Mouse (Mus musculus) hematopoietic stem cell, adult 5-6 weeks (primary cell): ENCODE measurements around the gene Lmna. TPM values are rescaled to one million over a fixed set of nuclear protein-coding genes. Genes with fewer than 3 reads are reported as not detected.

Source experiments
- ATAC-seq, 2 experiments: fragments of 125-278 bp in 1 of 2; replicated peaks in 1 of 2; 2 replicates each; pipeline ENCODE4 v1.8.0; 2016 to 2017; ENCODE audit warnings: inconsistent platforms in 2 of 2, mild to moderate bottlenecking in 2 of 2, moderate number of reproducible peaks in 2 of 2, low read depth in 1 of 2, moderate TSS enrichment in 1 of 2; ENCODE audit not compliant: low FRiP score in 2 of 2, poor library complexity in 2 of 2, severe bottlenecking in 2 of 2, insufficient read depth in 1 of 2, low TSS enrichment in 1 of 2
- total RNA-seq: library from RNA; stranded (forward); fragments of 172-1452, 232-1000 nt; gene quantifications from 2 replicates; pipeline ENCODE4 v1.2.3, GENCODE M21; 2017

The Lmna gene
- total RNA-seq, 1 experiment from 2014 or later, result 21.5 TPM

DNA sequence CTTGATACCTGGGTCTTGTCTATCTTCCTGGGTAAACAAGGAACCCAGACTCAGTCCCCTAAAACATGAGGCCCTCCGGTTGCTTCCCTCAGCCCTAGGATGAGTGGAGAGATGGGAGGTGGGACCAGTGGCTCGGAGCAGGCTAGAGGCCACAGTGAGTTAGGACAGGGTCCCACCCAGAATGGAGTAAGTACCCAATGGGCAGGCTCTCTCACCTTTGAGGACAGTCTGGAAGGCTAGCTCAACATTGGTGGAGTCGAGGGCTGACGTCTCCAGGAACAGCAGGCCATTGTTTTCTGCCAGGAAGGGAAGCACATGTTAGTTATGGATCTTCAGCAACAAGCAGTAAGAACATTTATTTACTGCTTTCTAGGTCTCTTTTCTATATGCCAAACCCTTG, 32.7 kb upstream of the Lmna start:
- ATAC-seq, result no peak

DNA sequence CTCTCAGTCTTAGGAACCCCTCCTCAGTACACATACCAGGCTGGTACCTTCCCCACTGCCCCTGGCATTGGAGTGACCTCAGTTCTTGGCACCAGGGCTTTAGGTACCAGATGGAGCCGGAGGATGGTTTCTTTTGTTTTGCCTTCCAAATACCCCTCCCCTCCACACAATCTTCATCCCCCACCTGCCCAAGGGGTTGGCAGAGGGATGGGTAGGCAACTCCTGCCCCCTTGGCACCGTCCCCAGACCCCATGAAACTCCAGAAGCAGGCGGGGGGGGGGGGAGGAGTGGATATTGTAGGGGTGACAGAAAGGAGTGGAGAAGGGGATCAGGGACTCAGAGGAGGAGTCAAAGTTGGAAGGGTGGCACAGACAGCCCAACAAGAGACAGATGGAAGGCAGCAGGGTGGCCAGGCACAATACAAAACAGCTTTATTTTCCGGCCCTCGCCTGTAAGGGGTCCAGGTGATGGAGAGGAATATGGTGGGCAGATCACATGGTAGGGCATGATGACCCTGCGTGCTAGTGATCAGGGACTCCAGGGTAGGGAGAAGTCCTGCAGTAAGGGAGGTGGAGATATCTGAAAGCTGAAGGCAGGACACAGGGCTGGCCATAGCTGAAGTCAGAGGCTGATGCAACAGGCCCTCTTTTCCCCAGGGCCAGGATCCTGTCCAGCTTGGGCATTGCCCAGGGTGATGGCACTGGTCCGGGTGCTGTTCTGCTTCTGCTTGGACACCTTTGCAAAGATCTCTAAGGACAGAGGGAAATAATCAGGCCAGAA, 32.1 kb upstream of the Lmna start:
- ATAC-seq, result no peak

DNA sequence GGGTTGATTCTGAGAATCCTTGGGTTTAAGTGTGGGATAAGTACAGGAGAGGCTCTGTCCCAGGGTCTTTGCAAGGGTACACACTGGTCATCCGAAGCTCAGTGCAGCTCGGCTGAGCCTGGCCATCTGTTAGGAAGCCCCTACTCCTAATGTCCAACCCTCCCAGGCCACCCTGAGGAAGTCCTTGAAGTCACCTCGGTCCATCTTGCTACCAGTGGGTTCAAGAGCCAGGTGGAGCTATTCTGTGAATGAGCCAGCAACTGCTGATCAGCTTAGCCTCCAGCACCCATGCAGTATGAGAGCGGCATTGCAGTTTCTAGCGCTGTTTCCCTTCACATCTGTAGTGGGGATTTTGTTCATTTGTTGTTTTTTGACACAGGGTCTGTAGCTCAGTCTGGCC, 30.3 kb upstream of the Lmna start:
- no peak for ATAC-seq

DNA sequence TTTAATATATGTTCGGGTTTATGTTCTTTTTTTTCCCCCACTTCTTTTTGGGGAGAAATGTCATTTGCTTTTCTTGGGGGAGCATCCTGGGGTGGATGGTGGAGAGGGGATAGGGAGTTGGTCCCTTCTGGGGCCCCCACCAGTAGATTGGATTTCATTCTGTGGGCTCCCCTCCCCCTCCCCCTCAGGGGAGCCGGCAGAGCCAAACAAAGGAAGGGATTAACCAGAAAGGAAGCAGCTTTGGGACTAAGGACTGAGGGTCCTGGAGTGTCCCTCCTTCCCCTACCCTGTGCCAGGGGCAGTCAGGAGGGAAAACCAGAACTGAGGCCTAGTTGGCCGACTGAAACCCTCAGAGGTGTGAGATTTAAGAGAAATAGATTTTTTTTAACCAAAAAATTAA, 29.6 kb upstream of the Lmna start:
- ATAC-seq, result no peak

DNA sequence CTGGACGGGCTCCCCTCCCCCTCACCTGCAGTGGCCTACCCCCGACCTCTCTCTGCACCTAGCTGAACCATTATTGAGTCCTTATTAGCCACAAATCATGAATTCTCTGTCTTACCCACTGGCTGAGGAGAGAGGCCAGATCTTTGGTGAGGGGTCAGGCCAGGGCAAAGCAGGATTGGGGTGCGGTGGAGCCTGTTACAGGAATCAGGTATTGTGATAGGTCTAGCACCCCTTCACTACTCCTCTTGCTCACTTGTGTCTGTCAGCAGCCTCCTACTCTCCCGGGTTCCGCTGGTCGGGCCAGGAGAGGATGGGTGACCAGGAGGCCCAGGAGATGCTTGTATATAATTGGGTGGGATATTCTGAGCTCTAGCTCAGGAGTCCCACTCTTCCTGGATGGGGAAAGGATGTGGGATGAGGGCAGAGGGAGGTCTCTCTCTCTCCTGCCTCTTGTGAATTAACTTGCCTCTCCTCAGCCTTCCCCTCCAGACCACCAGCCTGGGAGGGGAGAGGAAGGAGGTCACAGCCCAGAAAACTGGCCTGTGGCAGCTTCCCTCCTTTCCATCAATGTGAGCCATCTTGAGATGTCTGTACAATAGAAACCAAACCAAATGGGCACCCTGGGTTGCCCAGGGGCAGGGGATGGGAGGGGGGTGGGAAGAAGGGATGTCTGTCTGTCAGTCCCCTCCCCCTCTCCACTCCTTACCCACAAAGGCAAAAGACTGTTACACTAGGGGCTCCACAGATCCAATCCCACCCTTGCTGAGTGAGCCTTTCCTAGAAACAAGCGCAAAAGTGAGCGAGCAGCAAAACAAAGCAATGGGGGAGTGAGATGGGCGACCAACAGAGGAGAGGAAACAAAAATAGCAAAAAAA, 28.8 kb upstream of the Lmna start:
- no peak for ATAC-seq

DNA sequence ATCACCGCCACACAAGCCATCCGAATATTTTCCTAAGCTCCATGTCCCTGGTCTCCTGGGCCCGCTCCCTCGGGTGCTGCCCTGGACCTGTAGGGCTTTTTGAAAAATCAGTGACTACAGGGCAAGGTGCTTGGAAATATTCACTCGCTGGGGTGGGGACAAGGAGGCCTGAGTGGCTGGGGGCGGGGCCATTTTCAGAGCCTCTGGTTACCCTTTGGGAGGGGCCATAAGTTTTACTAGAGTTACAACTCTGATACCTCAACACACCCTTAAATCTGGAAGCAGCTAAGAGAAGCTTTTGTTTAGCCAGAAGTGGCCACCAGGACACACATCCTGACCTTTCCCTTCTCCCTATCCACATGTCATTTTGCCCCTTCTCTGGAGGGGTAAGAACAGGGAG, 27.4 kb upstream of the Lmna start:
- no peak for ATAC-seq

DNA sequence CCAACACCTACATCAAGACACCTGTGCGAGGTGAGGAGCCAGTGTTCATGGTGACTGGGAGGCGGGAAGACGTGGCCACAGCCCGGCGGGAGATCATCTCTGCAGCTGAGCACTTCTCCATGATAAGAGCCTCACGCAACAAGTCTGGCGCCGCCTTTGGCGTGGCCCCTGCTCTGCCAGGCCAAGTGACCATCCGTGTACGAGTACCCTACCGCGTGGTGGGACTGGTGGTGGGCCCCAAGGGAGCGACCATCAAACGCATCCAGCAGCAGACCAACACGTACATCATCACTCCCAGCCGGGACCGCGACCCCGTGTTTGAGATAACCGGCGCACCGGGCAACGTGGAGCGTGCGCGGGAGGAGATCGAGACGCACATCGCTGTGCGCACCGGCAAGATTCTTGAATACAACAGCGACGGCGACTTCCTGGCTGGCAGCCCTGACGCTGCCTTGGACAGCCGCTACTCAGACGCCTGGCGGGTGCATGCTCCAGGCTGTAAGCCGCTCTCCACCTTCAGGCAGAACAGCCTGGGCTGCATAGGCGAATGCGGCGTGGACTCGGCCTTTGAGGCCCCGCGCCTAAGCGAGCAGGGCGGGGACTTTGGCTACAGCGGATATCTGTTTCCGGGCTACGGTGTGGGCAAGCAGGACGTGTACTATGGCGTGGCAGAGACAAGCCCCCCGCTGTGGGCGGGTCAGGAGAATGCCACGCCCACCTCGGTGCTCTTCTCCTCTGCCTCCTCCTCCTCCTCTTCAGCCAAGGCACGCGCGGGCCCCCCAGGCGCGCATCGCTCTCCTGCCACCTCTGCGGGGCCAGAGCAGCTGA, 26.6 kb upstream of the Lmna start:
- peak in 1 of 2 experiments; percentile 50; a peak in 3 of 4 replicates for ATAC-seq

DNA sequence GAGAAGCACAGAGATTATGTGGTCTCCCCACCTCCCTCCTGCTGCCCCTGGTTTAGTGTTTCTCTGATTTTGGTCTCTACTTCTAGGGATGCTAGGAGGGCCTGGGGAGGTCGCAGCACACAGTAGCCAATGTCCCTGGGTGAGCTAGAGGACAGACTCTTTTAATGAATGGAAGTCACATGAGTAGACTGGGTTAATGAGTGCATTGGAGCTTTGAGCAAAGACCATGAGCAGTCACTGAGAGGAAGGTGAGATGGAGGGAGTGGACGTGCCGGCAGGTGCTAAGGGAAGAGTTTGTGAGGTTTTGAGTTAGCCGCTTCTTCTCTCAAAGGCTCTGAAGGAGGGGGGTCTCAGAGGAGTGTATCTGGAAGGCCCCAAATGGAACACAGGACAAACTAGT, 25.8 kb upstream of the Lmna start:
- ATAC-seq, result no peak

DNA sequence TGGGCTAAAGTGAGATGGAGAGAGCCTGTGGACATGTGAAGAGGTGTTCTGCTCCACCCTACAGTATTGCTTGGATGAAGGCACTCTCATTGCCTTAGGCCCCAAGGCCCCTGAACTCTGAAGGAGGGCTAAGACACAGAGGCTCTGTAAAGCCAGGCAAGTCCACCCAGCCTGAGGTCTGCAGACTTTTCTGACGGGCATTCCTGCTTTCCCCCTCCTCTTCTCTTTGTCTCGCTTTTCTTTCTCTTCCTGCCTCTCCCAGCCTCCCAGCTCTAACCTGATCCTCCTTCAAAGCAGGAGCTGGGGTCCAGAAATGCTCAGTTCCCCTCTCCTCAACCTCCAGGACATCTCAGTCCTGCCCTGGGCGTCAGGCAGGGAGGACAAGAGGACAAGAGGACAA, 25.2 kb upstream of the Lmna start:
- no peak for ATAC-seq

DNA sequence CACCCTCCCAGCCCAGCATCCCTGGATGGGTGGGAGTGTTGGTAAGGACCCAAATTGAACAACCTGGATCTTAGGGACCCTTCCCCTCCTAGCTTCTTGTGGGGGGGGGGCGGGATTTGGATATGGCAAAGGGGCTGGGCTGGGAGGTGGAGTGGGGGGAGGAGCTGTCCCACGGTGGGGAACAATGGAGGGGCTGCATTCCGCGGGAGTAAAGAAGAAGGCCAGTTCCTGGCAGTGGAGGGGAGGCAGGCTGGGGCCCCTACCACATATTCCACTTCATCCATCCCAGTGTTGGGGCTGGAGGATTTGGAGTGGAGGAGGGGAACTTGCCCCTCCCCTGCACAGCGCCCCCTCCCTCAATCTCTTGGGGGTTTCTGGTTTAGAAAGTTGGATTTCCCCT, 23.9 kb upstream of the Lmna start:
- ATAC-seq, result no peak

DNA sequence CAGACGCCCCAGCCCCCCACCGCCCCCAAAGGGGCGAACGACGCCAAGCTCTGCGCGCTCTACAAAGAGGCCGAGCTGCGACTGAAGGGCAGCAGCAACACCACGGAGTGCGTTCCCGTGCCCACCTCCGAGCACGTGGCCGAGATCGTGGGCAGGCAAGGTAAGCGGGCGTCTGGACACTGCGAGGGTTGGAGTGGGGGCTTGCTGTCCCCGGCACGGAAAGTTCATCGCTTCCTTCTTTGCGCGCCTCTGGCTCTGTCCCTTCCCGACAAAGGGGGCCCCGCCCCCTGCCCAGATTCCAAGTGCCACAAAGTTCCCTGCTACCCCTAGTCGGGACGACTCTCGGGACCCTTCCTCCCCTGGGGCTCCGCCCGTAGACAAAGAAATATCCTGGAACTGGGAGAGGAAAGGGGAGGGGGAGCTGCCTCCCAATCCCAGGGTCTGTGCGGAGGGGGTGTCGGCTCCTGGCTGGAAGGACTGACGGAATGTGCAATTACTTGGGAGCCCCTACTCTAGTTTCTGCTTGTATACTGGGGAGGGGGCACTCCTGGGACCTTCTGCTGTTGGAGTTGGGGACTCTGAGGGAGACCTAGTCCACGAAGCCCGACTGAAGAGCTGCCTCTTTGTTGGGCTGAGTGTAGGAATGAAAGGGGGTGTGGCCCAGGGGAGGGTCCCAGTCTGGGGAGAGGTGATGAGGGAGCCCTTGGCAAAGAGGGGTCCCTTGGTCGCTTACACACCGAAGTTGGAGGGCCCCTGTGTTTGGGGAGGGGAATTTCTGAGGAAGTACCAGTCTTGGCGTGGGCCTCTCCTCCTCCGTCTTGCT, 23.1 kb upstream of the Lmna start:
- ATAC-seq, result no peak

DNA sequence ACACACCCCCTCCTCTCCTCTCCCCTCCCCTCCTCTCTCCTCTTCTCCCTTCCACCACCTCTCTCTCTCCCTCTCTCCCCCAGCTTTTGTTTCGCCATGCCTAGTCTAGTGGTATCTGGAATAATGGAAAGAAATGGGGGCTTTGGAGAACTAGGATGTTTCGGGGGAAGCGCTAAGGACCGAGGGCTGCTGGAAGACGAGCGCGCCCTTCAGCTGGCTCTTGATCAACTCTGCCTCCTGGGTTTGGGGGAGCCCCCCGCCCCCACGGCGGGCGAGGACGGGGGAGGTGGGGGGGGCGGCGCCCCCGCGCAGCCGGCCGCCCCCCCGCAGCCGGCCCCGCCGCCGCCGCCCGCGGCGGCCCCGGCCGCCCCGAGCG, 22.5 kb upstream of the Lmna start, which contains the start of gene Mex3a:
TSS of gene Mex3a (plus strand) at position 97 of the 376 bp plus-strand sequence.
- no peak for ATAC-seq

DNA sequence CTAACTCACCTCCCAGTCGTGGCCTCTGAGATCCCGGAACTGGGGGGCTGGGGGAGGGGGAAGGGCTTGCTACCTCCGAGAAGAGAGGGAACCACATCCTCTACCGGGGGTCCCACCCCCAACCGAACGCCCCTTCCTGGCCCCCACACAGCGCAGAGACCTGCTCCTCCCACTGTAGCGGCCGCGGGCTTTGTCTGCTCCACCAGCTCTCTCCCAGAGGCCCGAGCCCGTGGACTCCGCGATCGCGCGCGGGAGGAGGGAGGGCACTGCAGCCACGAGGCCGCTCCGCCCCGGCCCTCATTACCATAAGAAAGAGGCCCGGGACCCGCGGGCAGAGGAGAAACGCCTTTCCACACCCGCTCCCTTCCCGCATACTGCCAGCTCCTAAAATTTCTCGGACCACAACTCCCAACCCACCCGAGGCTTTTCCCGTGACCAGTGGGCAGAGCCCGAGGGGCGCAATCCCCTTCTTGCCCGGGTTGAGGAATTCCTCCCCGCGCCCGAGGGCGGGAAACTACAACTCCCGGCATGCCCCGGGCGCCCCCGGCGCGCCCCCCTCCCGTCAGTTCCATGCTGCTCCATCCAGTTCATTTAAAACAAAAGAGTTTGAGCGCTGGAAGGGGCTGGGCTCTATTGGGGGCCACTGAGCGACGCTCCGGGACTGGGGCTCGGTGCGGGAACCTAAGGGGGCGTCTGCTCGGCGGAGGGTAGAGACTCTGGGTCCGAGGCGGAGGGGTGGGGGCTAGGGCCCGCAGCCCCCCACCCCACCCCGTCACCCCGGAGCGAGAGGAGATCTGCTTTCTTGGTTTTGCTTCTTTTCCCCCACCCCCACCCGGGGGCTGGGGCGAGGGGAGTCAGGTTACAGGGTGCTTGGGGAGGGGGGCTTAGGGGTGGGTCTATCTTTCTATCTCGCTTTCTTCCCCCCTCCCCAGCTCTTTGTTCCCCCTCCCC, 21.9 kb upstream of the Lmna start:
- peak; percentile 48 to 66 for ATAC-seq

DNA sequence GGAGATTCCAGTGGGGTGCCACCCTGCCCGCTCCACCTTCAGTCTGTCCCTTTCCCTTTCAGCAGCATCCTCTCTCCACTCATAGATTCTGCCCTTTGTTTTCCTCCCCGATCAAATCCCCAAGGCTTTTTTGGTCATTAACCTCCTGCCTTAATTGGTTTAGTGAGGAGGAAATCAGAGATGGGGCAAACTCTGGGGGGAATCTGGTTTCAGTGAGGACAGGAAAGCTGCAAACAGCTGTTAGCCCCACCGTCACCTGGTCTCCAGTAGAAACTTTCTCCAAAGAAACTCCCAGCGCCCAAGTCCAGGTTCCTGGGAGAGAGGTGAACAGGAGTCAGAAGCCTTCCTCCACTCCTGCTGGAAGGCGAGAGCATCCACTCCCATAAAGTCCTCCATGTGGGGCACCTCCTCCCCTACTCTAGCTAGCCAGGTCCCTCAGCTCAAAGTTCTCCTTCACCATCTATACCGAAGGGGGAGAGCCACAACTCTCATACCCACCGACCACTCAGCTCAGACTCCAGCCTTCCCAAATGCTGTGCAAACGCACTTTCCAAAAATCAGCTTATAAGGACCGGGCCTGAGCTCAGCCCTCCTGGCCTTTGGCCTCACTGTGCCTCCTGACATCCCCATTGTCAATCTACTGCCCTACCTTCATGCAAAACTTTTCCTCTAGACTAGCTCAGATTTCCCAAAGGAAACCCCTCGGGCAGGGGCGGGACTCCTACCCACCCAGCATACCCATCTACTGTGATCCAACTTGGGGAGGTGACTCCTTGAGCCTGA, 20.5 kb upstream of the Lmna start:
- no peak for ATAC-seq

DNA sequence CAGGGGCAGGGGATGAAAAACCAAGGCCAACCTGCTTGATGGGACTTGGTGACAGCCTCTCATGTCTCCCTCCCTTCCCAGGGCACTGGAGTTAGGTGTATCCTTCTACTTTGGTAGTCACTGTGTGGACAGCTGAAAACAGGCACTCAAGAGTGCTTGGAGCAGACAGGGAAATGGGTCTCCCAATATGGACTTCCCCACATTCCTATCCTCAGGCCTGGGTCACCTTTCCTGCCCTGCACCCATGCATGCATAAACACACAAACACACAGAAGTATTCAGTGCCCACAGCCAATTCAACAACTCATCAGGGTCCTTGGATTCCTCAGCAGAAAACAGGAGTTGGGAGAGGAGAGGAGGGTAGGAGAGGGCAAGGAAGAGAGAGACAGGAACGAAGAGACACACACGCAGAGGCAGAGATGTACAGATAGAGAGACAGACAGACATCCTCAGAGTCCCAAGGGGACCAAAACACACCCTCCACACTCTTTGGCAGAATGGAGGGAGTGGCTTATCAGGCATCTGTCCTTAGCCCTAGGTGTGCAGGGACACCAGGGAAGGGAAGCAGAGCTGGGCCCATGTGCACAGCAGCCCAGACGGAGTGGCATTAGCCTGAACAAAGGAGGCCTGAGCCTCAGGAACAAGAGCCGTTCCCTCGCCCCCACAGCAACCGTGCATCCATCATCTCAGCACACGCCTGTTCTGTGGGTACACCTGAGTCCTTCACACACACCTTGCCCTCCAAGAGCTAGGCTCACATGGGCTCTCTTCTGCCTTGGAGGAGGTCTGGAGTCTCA, 19.6 kb upstream of the Lmna start:
- ATAC-seq, result no peak
